Mouse (Mus musculus) cerebellum, adult 9-10 months (tissue): ENCODE data around the gene Zbtb20.
A peak's percentile ranks its signal among the peaks of the same experiment; 100 is the strongest.

ENCODE experiments used
- DNase-seq: peaks from one replicate; pipeline ENCODE4 v3.0.0; 2022

The Zbtb20 gene

DNA sequence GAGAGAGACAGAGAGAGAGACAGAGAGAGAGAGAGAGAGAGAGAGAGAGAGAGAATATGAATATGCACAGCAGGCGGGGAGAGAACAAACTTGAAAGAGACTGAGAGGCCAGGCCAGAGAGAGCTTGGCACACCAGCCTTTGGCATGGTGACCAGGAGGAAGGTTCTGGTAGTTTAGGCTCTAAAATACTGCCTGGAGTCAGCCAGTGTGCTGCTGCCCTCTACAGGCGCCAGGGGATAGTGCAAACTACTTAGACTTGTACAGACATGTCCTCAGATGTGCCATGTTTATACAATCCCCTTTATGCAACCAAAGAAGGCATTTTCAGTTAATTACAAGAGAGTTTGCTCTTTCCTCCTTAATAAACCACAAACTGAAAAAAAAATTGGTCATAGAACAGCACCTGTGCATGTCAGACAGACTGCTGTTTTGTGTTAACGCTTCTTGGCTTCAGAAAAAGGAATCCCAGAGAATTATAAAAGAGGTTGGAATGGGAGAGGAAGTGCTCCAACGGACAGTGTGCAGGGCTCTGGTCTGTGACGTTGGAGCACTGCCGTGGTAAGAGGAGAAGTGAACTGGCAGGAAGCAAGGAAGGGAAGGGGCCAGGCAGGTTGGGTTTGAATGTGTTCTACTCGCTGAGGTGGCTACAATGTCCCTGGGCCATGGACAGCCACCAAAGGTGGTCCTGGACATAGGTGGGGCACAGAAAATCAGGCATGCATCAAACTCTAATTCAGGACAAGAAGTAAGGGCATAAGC lies 698.5 kb downstream of the Zbtb20 start:
- DNase-seq: peak; percentile 96

DNA sequence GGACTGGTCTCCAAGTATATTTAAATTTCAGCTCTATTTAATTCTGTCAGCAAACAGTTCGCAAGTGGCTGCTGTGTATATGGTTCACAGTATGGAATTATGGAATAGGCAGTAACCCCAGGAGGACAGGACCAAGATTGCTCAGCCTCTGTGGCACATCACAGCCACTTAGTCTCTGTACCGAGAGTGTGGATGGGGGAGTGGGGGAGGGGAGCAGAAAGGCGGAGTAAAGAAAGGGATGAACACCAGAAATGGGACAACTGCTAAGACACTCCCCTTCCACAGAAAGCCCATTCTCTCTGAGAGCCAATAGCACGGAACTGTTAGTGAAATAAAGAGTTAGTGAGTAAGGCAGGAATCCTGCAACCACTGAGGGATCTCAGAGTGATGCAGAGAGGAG lies 699.4 kb downstream of the Zbtb20 start:
- DNase-seq: no peak

DNA sequence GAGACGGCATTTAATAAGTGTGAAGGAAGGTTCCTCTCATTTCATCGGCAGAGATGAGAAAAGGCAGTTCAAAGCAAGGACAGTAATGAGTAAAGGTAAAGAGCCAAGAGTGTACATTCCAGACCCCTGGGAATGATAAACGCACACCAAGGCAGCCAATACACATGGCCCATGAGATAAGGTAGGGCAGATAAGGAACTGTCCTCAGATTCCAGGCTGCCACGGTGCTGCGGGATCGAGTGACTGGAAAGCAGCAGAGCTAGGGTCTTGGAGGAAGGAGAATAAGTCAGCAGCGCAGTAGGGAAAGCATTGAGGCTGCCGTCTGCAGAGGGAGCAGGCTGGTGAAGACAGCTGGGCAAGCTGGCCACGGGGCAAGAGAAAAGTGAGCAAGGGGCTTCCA lies 699.8 kb downstream of the Zbtb20 start:
- DNase-seq: no peak

DNA sequence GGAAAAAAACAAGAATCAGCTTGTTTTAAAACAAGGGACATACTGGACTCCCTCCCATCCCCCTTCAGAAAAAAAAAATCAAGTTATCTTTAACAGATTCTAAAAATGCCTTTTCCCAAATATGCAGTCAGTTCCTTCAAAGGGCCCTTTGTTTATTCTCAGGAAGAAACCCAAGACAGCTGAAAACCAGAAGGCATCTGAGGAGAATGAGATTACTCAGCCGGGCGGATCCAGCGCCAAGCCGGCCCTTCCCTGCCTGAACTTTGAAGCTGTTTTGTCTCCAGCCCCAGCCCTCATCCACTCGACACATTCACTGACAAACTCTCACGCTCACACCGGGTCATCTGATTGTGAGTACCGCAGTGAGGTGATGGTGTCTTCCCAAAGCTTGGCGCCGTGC lies 701.7 kb downstream of the Zbtb20 start:
- peak; percentile 43 for DNase-seq

DNA sequence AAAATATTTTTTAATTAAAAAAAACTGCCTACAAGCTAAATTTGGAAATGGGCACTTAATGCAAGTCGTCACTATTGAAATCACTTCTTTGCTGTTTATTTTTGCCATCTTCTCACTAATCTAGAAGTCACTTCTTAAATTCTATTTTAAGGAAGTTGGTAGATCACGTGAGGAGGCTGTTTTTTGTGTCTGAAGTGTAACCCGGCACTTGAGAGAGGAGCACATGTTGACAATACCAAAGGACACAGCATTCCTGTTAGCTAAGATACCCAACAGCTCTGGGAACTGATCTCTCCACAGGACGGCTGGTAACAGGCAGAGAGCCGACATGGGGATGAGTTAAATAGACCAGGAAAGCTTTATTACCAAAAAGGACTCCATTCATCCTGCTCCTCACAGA lies 702.7 kb downstream of the Zbtb20 start:
- DNase-seq: no peak

DNA sequence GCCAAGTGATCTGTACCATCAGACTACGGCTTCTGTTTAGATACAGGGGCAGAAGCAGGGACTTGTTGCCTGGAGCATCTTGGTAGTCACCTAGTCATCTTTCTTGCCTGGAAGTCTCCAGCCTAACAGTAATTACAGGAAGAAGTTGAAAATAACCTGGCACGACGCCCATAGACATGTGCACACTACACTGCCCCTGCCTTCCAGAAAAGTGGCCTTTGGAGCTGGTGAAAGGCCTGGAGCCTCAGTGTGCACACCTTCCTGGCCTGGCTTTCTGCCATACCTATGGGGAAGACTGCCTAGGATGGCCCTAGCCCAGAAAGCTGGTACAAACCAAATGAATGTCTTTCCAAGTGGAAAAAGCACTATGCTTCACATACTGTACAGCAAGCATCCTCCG lies 703.4 kb downstream of the Zbtb20 start:
- peak; percentile 91 for DNase-seq

DNA sequence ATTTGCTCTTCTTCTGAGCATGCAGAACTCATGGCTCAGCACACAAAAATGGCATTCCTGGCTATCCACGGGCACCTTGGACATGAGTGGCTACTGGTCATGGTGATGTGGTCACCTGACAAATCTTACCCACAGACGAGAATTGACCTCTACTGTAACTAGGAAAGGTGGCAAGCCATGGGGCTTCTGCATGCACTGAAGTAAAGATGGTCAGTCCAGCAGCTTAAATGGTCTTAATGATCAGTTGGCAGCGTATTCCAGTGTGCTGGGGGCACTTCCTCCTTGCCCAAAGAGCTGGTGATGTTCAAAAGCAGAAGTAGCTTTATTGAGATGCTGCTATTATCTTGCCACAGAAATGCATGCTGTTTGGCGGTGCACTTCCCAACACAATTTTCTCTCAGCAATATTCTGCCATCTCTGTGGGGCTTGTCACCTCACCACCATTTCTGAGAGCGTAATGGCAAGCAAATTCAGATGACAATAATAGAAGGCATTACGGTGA lies 704.7 kb downstream of the Zbtb20 start:
- no peak for DNase-seq

DNA sequence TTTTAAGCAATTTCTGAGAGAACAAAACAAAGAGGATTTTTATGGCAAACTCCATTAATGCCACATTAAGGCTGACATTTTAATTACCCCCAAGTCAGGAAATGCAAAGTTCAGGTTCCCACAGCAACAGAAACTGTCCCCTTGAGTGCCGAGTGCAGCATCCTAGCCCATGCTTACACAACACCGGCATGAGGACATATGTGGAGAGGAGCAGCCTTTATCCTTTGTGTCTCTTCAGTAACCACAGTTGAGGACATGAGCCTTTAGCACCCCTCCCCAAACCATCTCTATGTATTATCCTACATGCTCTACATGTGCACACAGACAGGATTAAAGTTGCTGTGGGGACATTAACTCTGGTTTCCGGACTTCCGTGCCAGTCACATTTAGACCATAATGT lies 705.9 kb downstream of the Zbtb20 start:
- DNase-seq: no peak

DNA sequence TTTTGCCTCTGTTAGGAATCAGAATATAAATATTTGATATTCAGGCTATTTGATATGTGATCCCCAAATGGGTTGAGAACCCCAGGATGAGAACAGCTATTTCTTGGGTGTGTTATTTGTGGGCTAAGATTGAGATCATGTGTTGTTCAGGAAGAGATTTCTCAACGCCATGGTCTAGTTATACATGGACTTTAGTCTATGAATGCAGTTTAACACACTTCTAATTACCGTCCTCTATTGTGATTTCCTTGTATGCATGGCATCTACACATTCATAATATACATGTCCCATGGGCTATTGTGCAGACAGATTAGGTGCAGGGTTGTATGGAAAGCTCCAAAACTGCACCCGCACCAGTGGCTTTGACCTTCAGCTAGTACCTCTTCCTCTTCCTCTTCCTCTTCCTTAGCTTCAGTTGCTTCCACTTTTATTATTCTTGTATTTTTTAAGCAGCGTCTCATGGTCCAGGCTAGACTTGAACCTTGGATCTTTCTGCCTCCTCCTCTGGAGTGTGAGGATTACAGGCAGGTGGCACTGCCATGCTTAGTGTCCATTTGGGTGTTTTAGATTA lies 711.3 kb downstream of the Zbtb20 start:
- no peak for DNase-seq

DNA sequence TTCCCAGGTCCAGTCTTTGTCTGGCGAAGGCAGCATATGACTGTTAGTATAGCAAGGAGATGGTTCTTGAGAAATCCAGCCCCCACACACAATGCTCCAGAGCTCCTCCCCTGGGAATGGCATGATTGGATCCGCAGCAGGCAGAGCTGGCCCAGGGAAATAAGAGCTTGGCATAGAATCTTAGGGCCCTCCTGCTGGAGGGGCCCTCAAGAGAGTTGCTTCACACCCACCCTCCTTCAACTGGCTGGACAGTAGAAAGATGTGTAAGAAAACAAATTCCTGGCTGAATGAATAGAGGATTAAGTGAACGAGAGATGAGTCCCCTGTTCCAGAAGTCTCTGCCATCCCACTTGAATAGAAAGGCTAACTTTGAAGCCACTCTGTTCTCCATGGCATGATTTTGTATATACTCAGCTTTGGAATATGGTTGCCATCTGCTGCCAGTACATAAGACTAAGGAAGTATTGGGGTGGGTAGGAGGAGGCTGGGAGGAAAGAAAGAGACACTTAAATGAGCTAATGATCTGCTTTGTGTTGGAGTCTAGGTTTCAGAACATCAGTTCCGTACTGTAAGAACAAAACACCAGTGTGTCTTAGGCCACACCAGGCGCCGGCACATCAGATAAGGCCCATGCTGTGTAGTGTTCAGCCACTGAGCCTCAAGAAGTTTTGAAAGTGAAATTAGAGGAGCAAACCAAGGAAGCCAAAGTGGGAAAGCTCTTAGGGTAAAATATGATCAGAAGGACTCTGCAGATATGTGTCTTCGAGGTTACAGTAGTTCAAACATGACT lies 715.2 kb downstream of the Zbtb20 start:
- no peak for DNase-seq

DNA sequence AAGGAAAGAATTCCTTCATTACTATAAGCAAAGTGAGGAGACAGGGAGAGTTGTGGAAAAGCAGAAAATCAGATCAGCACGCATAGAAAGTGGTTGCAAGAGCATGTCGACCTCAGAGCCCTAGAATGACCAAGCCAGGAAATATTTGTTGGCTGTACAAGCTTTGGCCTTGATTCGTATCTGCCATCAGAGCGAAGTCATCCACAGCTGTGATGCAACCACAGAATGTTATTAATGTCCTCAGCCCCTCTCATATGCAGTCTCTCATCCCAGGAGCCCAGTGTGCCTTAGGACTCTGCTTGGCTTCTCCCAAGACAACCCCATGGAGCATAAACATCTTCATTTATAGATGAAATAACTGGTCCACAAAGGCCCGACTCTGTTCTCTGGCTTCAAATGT lies 716.4 kb downstream of the Zbtb20 start:
- DNase-seq: no peak

DNA sequence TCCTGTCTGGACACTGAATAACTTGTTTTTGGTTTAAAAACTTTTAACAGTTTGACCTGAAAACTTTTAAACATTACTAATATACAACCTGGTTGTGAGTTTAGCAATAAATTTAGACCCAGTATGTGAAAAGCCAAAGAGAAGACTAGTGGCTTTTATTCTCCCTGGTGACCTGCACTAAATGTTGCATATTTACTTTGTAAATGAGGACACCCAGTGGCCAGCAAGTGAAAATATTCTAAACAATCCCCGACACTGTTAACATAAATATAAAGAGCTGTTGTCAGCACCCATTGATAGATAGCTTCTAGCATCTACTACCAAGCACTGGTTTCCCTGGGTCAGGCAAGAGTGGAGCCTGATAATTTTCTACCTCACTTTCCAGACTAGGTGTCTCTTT lies 717.1 kb downstream of the Zbtb20 start:
- peak; percentile 66 for DNase-seq

DNA sequence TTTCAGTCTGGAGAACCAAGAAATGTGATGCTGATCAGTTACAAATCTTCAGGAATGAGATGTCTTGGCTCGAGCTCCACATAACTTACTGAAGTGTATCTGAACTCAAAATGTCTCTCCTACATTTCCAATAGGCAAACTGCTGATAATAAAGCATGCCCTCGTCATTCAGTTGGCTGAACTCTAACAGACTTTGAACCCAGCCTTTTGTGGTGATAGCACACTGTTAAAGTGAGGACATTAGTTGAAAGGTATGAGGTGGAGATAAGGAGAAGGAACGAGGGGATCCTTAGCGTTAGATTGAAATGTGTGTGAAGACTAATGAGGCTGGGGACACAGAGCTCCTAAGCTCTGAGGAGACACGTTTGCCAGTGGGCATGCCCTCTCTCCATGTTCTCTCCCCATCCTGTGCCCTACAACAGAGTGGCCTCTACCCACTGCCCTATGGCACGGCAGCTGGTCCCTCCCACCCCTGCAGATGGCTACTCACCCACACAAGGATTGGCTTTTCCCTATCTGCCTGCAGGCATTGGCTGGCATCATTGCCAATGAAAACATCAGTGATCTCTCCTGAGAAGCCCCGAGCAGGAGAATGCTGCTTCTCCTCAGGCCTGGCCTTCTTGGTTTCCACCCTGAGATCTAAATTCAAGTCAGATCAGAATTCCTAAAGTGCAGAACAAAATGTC lies 721.8 kb downstream of the Zbtb20 start:
- no peak for DNase-seq

DNA sequence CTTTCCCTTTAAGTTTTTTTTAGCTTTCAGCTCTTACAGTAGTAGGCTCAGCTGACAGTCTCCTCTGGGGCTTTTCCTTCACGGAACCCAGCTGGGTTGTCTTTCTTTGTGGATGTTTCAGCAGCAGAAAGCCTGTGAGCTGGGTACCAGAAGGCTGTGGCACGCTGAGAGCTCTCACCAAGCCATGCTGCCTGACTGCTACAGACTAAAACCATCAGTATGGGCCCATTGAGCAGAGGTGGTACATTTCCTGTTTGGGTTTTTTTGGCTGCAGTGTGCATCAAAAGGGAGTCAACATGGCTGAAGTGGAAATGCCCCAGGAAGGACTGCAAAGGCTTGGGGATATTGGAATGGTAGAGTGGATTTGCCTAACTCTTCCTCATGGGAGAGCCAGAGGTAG lies 724.0 kb downstream of the Zbtb20 start:
- DNase-seq: no peak

DNA sequence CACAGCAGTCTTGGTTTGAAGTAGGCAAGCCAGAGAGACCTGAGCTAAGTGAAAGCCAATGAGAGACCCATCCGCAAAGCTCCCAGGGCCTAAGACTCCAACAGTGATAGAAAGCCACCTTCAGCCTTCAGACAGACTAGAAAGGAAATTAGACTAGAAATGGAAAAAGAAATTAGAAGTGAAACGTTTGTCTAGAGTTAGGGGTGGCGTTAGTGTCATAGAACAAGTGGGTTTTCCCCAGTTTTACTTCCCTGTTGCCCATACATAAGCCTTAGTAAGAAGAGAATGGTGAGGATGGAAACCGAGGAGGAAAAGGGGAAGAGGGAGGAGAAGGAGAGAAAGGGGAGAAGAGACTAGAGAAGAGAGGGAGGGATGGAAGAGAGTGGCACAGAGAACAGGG lies 726.9 kb downstream of the Zbtb20 start:
- no peak for DNase-seq

DNA sequence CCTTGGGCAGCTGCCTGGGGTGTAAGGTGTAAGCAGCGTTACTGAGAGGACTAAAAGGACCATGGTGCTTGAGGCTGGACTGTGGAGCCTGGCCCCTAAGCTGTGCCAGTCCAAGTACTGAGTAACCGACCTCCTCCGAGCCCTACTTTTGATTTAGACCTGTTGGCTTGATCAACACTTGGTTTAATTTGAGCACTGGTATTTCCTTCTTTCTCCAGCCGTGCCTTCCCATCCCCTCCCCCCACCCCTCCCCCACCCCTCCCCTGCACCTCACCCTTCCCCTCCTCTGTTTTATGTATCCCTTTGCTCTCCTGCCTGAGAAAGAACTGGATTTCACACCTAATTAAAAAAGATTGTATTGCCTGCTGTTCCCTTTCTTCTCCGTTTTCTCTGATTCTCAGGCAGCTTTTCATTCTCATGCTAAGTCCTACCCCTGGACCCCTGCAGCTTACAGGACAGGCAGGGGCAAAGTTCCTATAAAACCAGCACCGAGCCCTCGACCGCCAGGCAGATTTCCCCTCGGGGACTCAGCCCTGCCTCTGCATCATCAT lies 728.0 kb downstream of the Zbtb20 start:
- DNase-seq: no peak

DNA sequence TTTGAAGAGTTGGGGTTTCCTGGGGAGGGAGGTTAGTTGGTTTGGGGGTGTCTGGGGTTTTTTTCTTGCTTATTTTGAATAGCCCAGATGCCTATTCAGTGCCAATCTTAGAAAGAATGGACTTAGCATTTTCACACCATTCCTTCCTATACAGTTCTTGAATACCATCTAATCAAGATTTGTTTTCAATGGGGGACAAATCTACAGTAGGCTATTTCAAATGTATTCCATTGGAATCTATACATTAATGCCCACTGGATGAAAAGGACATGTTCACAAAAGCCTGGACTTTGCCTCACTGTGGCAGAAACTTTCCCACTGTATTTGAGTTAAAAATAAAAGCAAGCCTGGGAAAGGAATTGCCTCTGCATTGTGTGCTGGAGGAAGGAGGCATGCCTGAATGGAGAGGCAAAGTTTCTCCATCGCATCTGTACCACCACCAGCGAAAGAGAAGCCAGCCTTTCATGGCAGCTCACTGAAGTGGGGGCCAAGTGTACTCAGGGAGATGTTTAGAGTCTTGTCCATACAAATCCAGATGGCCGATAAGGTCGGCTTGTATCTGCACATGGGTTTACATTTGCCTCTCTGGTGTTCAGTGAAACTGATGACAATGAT lies 728.8 kb downstream of the Zbtb20 start:
- DNase-seq: no peak

DNA sequence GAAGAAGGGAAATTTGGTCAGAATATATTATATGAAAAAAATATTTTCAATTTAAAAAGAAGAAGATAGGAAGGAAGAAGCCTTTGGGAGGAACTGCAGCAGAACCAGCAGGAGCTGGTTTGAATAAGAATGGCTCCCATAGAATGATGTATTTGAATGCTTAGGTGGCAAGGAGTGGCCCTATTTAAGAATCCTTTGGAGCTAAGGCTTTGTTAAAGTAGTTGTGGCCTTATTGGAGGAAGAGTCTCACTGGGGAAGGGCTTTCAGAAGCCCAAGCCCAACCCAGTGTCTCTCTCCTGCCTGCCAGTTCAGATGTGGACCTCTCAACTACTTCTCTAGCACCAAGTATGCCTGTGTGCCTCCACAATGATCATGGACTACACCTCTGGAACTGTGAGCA lies 731.4 kb downstream of the Zbtb20 start:
- no peak for DNase-seq

DNA sequence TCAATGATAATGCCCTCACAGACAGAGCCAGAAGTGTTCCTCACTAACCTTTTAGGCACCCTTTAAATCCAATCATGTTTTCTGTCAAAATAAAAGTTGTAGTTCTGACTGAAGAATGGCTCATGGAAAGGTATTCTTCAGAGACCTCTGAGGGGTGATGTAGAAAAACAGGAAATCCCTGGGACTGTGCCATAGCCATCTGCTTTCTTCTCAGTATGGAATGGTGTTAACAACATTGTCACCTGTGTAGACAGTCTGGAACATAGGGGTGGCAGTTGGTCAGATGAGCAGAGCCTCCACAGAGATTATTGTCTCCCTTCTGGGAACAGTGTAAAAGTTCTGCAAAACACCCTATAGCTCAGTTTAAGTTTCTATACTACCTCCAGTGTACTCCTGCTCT lies 732.4 kb downstream of the Zbtb20 start:
- peak; percentile 52 for DNase-seq

DNA sequence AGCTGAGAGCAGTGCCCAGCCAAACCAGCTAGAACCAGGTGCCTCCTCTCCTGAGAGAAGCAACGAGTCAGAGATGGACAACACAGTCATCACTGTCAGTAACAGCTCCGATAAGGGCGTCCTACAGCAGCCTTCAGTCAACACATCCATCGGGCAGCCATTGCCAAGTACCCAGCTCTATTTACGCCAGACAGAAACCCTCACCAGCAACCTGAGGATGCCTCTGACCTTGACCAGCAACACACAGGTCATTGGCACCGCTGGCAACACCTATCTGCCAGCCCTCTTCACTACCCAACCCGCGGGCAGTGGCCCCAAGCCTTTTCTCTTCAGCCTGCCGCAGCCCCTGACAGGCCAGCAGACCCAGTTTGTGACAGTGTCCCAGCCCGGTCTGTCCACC lies 734.7 kb downstream of the Zbtb20 start:
- no peak for DNase-seq

DNA sequence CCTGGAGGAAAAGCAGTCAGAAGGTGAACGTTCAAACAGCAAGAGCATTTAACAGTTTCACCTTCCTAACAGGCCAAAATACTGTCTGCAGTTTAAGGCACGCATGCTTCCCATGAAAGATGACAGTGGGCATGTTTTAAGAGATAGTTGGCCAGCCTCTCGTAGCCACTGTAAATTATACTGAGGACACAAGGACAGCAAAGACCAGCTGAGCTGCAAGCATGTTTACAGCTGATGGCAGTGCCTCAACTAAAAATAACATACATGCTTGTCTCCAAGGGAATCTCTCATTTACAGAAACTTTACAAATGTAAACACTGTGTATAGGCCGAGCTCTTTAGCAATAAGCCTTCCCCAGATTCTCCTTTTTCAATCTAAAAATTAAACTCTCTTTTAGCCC lies 740.7 kb downstream of the Zbtb20 start:
- DNase-seq: no peak

DNA sequence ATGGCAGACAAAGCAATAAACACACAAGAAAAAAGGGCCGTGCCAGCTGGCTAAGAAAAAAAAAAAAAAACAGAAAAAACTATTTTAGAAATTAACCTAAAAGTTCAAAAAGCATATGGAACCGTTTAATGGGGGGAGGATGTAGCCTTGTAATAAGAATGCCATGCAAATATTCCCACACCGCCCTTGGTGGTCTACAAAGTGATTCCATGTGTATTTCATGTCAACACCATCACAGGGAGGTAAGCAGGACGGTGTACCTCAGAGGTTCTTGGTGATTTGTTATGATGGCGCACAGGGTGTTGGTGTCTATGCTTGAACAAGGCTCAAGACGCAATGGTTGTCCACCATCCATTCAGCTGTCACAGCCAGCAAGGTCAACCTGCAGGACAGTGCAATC lies 741.7 kb downstream of the Zbtb20 start:
- DNase-seq: no peak

DNA sequence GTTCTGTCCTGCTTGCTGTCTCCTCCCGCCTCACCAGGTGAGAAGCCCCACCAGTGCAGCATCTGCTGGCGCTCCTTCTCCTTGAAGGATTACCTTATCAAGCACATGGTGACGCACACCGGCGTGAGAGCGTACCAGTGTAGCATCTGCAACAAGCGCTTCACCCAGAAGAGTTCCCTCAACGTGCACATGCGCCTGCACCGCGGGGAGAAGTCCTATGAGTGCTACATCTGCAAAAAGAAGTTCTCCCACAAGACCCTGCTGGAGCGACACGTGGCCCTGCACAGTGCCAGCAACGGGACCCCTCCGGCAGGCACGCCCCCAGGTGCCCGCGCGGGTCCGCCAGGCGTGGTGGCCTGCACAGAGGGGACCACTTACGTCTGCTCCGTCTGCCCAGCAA lies 742.6 kb downstream of the Zbtb20 start:
- no peak for DNase-seq
